Mouse (Mus musculus) G1E (cell line): ENCODE results near the gene Atg7. TPM values are rescaled to one million over a fixed set of nuclear protein-coding genes. Genes with fewer than 3 reads are reported as not detected.

Source experiments
- ATAC-seq: 2 replicates; pipeline ENCODE4 v1.8.0; 2016; ENCODE audit warnings: mild to moderate bottlenecking; ENCODE audit not compliant: insufficient number of reproducible peaks, poor library complexity, low FRiP score, severe bottlenecking; ENCODE audit errors: extremely low read depth
- DNase-seq: peaks from one replicate; pipeline ENCODE4 v3.0.0; 2012; ENCODE audit warnings: low spot score
- H3K27me3 ChIP-seq: 2 replicates; pipeline ENCODE4 v1.6.1; 2012; ENCODE audit warnings: mild to moderate bottlenecking, low read length, inconsistent platforms; ENCODE audit not compliant: insufficient read depth
- H3K36me3 ChIP-seq: replicated peaks from 2 replicates; pipeline ENCODE3; 2012; ENCODE audit warnings: mild to moderate bottlenecking, inconsistent platforms
- H3K4me1 ChIP-seq: 2 replicates; pipeline ENCODE4 v1.6.1; 2012; ENCODE audit warnings: low read depth, low read length, inconsistent platforms, mixed read lengths; ENCODE audit not compliant: insufficient read depth
- H3K4me3 ChIP-seq: 2 replicates; pipeline ENCODE4 v1.5.1; 2012; ENCODE audit warnings: low read depth, mild to moderate bottlenecking, inconsistent platforms, low read length, moderate library complexity, mixed read lengths
- H3K9me3 ChIP-seq: replicated peaks from 2 replicates; pipeline ENCODE4 v1.6.1; 2012; ENCODE audit warnings: inconsistent platforms
- CTCF ChIP-seq: IDR thresholded peaks from 2 replicates; pipeline ENCODE4 v1.5.1; 2012; ENCODE audit warnings: low read depth, low read length, inconsistent platforms, mixed read lengths
- GATA1 ChIP-seq: IDR thresholded peaks from 2 replicates; pipeline ENCODE4 v1.6.1; 2012; ENCODE audit warnings: borderline replicate concordance, low read length, inconsistent platforms, mixed read lengths
- GATA2 ChIP-seq: IDR thresholded peaks from 2 replicates; pipeline ENCODE4 v1.6.1; 2012; ENCODE audit warnings: low read depth, low read length, inconsistent platforms, borderline replicate concordance
- POLR2AphosphoS5 ChIP-seq: IDR thresholded peaks from 2 replicates; pipeline ENCODE4 v1.6.1; 2012; ENCODE audit warnings: low read depth, low read length, inconsistent platforms; ENCODE audit not compliant: insufficient replicate concordance
- TAL1 ChIP-seq: conservative IDR thresholded peaks from 2 replicates; pipeline ENCODE4 v1.6.1; 2012; ENCODE audit warnings: low read depth, low read length, inconsistent platforms, mixed read lengths
- polyA plus RNA-seq: library from polyadenylated mRNA; stranded (reverse); fragments of >175 nt; gene quantifications from 2 replicates; pipeline ENCODE4 v1.2.3, GENCODE M21; 2012
- total RNA-seq, 2 experiments: library from RNA; stranded (forward) in 1 of 2; stranded (reverse) in 1 of 2; fragments of 200-1000 nt in 1 of 2; fragments of >200 nt in 1 of 2; fragmentation: Nextera tagmentation in 1 of 2; gene quantifications; 2 replicates each; pipeline ENCODE4 v1.2.3; 2014 to 2017

The Atg7 gene
- total and polyA plus RNA-seq, 3 experiments, result 19.4 to 47.4 (median 37.9) TPM

DNA sequence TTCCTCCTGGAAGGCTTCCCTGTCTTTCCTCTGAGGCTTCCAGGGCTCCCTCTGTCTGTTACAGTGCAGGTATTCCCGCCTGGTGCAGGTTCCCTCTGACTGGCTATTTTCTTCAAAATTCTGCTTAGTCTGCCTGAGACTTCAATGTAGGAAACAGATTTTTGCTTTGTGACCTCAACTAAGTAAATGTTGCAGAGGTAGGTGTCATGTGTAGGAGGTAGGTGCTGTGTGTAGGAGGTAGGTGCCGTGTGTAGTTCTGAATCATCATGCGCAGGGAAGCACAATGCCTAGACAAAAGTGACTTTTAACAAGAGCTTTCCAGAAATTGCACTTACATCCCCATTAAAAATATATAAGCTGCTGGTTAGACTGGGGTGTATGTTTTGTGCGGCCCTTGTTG lies 128.6 kb downstream of the Atg7 start:
- Histone ChIP-seq H3K9me3 (no peaks in the 10 kb centered on the region), H3K4me1 (no peaks in the 10 kb centered on the region; the same call in 1 of the 2 replicates), H3K27me3 (no peaks in the 10 kb centered on the region), H3K4me3 (no peak overlapping the region), H3K36me3 (peaks cover 7% of the 10 kb centered on the region)
- TF ChIP-seq POLR2AphosphoS5 (no peak), CTCF (no peak), GATA1 (no peak), TAL1 (no peak), GATA2 (no peak)
- DNase-seq (no peak), ATAC-seq (no peak)

DNA sequence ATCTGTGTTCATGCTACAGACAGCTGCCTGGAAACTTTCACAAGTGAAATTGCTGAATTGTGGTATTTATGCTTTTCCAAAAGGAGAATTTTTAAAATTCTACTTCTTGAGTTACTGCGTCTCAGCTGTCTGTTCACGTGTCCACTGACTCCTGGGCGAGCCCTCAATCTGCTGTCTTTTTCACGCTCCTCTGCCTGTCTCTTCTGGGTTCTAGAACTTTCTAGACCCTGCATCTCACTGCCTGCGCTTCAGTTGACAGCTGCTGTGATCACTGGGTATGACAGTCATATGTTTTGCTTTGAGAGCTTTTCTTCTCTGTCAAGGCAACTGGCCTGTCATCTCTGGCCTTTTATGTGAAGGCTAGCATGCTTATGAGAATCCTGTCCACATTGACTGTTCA lies 132.3 kb downstream of the Atg7 start:
- no peak for DNase-seq
- no peak for ATAC-seq
- H3K4me3 ChIP-seq, result no peak overlapping the region
- no peaks in the 10 kb centered on the region for H3K27me3 ChIP-seq
- TF ChIP-seq POLR2AphosphoS5, result no peak
- TF ChIP-seq GATA2, result no peak
- no peak for TF ChIP-seq TAL1
- no peak for TF ChIP-seq CTCF
- TF ChIP-seq GATA1, result no peak
- H3K36me3 ChIP-seq, result peaks cover 23% of the 10 kb centered on the region
- no peaks in the 10 kb centered on the region for H3K4me1 ChIP-seq
- H3K9me3 ChIP-seq, result no peaks in the 10 kb centered on the region

DNA sequence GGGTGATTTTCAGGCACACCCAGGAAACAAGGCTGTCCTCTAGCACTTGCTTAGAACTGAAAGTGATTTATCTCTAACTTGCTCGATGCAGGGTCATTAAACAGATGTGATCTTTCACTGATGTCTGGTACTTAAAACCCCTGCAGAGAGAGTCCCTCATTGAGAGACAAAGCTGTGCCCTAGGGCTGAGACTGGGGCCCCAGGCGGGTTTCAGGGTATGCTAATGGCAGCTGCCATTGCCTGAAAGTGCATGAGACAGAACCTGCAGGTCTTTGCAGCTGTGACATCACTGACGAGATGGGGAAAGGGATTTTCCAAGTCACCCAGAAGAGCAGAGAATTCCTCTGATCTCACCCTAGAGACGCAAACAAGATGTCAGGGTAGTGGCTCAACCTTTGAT lies 135.0 kb downstream of the Atg7 start:
- no peaks in the 10 kb centered on the region for H3K9me3 ChIP-seq
- TF ChIP-seq POLR2AphosphoS5 (no peak), CTCF (no peak), GATA2 (no peak), GATA1 (no peak), TAL1 (no peak)
- peaks cover 7% of the 10 kb centered on the region; the same call in 1 of the 2 replicates for H3K4me1 ChIP-seq
- DNase-seq (no peak), ATAC-seq (no peak)
- H3K27me3 ChIP-seq, result no peaks in the 10 kb centered on the region
- peaks cover 31% of the 10 kb centered on the region for H3K36me3 ChIP-seq
- H3K4me3 ChIP-seq, result no peak overlapping the region

DNA sequence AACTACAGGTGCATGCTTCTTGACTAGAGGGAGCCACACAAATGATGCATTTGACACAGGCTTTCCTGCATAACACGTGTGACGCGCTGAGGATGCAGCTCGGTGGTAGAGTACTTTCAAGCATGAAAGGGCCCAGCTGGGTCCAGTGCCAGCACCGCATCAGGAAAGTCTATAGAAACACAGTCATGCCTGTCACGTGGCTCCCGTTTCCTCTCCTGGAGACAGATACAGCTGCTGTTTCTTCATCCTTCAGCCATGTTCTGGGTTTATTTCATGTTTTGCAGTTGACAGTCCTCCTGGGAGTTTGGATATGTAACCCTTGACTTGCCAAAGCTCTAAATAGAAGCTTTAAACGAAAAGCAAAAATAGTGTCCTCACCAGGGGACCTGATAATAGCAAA lies 135.8 kb downstream of the Atg7 start:
- ATAC-seq (no peak), DNase-seq (no peak)
- Histone ChIP-seq H3K4me1 (peaks cover 7% of the 10 kb centered on the region; the same call in 1 of the 2 replicates), H3K9me3 (no peaks in the 10 kb centered on the region), H3K4me3 (no peak overlapping the region), H3K27me3 (no peaks in the 10 kb centered on the region), H3K36me3 (peaks cover 36% of the 10 kb centered on the region)
- TF ChIP-seq TAL1 (no peak), POLR2AphosphoS5 (no peak), GATA2 (no peak), CTCF (no peak), GATA1 (no peak)

DNA sequence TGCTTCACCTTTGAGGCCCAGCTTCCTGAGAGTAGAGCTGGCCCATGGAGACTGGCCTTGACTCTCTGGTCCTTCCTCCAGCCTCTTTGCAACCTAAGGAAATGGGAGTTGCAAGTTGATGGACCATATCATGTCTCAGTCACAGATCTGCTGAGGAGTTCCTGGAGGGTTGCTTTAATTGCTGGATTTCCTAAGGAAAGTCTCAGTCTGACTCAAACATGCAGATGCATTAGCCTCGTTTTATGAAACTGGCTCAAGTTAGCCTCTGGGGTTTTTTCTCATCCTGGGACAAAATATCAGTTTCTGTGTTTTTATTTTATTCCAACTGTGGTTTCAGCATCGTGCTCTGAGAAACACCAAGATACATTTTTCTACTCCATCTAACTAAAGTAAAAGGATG lies 137.7 kb downstream of the Atg7 start:
- no peak for TF ChIP-seq GATA1
- no peak for TF ChIP-seq GATA2
- TF ChIP-seq CTCF, result no peak
- no peak for TF ChIP-seq TAL1
- no peak for TF ChIP-seq POLR2AphosphoS5
- H3K4me3 ChIP-seq, result no peak overlapping the region
- peaks cover 45% of the 10 kb centered on the region for H3K36me3 ChIP-seq
- peaks cover 7% of the 10 kb centered on the region; the same call in 1 of the 2 replicates for H3K4me1 ChIP-seq
- ATAC-seq (no peak), DNase-seq (no peak)
- no peaks in the 10 kb centered on the region for H3K9me3 ChIP-seq
- H3K27me3 ChIP-seq, result no peaks in the 10 kb centered on the region

DNA sequence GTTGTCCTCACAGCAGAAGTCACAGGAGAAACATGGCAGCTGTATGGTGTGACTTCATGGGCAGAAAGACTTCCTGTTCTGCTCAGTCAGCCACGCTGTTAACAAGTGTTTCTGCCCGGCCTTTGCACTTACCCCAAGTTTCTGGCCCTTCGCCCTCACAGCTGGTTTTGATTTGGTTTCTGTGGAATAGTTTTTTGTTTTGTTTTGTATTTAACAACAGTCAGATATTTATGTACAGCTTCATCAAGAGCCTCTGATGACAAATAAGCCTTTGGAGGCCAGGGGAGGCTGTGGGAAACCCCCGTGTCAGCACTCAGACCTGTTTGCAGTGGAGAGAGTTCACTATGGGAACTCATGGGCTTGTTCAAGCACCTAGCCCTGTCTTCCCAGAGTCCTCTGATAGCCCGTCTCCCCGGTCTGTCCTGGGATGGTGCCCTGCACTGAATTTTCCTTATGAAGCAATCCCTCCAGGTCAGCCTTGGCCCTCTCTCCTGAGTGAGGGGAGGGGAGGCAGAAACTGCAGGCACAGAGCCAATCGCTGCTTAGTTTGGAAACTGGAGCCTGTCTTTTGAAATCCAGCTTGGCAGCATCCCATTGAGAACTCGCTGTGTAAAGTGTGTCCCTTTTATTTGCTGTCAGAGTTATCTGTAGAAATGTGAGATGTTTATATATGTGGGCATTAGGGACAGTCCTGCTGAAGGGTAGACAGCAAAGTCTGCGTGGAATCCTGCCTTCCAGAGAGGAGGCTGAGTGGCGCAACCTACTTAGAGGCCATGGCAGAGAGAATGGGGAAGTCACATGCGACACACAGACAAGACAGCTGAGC lies 138.7 kb downstream of the Atg7 start:
- DNase-seq, result no peak
- Histone ChIP-seq H3K9me3 (no peaks in the 10 kb centered on the region), H3K27me3 (no peaks in the 10 kb centered on the region), H3K4me1 (peaks cover 7% of the 10 kb centered on the region; the same call in 1 of the 2 replicates), H3K36me3 (peaks cover 52% of the 10 kb centered on the region), H3K4me3 (no peak overlapping the region)
- TF ChIP-seq TAL1 (no peak), GATA1 (no peak), CTCF (no peak), POLR2AphosphoS5 (no peak), GATA2 (no peak)
- no peak for ATAC-seq
